Mouse (Mus musculus) ES-E14 (cell line): ENCODE measurements around the gene Stx1b.
A peak's percentile ranks its signal among the peaks of the same experiment; 100 is the strongest.

Experiments
- HCFC1 ChIP-seq: IDR thresholded peaks from 2 replicates; pipeline ENCODE4 v1.6.1; 2012; ENCODE audit warnings: low read length, inconsistent platforms, borderline replicate concordance; ENCODE audit not compliant: insufficient read depth
- ZC3H11A ChIP-seq: IDR thresholded peaks from 2 replicates; pipeline ENCODE4 v1.6.1; 2012; ENCODE audit warnings: low read depth, mild to moderate bottlenecking, inconsistent platforms, low read length, borderline replicate concordance
- ZNF384 ChIP-seq: IDR thresholded peaks from 2 replicates; pipeline ENCODE4 v1.6.1; 2012; ENCODE audit warnings: low read depth, low read length, inconsistent platforms

- TF ChIP-seq ZNF384 (no peak), ZC3H11A (no peak), HCFC1 (peak; percentile 50; the same call in 1 of the 2 replicates)
These were observed 17.1 kb upstream of the Stx1b start for GRCm38 (mm10) chr7:127841340-127842000.
